Mouse (Mus musculus): ENCODE results near the gene Ugt1a5.

Gene Ugt1a5

GRCm38 (mm10) chr1:88261706-88262105 lies 95.9 kb downstream of the Ugt1a5 start:
- CTCF ChIA-PET = interaction anchor here (1.2 kb wide), 1 partner anchor 9 kb away, joined by 3 read pairs; no protein-coding TSS in a partner anchor

DNA sequence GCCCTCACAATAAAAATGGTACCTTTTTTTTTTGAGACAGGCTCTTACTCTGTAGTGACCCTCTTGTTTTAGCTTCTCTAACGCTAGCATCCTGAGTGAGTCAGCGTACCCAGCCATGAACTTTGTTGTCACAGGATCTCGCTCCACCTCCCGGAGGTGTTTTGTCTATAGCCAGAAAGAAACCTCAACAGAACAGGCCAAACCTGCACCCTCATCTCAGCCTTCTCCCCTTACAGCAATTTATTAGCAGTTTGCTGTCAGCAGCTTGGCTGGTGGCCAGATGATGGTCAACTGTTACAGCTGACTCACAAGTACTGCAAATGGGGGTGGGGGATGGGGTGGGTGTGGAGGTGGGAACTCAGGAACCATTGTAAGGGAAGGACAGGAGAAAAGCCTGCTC lies 96.4 kb downstream of the Ugt1a5 start:
- CTCF ChIA-PET = interaction anchor here (1.2 kb wide), 1 partner anchor 9 kb away, joined by 3 read pairs; no protein-coding TSS in a partner anchor

DNA sequence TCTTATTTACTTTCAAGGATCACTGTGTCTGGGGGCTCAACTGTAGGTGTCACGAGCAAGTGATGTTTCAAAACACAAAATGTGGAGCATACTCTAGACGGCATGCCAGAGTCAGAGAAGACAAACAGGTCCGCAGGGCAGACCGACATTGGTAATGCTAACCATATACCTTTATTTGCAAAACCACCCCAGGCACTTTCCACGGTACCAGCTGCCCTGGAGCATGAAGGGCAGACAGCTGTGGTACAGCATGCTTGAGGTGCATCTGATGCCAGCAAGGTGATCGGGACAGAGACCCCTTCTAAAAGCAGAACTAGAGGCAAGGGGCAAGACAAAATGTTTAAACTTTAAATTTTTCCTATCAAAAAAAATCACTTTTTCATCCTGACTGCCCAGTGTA lies 97.1 kb downstream of the Ugt1a5 start:
- CTCF ChIA-PET = interaction anchor here (1.2 kb wide), 1 partner anchor 10 kb away, joined by 3 read pairs; no protein-coding TSS in a partner anchor

- CTCF ChIA-PET = no interaction called here
Observed at GRCm38 (mm10) chr1:88263778-88264177, 98.0 kb downstream of the Ugt1a5 start.

GRCm38 (mm10) chr1:88264237-88264868 lies 98.5 kb downstream of the Ugt1a5 start:
- CTCF ChIA-PET = interaction anchor here (0.6 kb wide), 1 partner anchor 1007 kb away, joined by 4 read pairs; no protein-coding TSS in a partner anchor

- CTCF ChIA-PET = interaction anchor here (0.6 to 2.1 kb wide), 2 partner anchors 10 to 1007 kb away, joined by 4 to 12 read pairs; no protein-coding TSS in a partner anchor
Observed at GRCm38 (mm10) chr1:88264869-88265240, 99.0 kb downstream of the Ugt1a5 start.

- CTCF ChIA-PET = interaction anchor here (2.1 kb wide), 1 partner anchor 9 kb away, joined by 12 read pairs; no protein-coding TSS in a partner anchor
Observed at GRCm38 (mm10) chr1:88266123-88266522, 100.3 kb downstream of the Ugt1a5 start.

DNA sequence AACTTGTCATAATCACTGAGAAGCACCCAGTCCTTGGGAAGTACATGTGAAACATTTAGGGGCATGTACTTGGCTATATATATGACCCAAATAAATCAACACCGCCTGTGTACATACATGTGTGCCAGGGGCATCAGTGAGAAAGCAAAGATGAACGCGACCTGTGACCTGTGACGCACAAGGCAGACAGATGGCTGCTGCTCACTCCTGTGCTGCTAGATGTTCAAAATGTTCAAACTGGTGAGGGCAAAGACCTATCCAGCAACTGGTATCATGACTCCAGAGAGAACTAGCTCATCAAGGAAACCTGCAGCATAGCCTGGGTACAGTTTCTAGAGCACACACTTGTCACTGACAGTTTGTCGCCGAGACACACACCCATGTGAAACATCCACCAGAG lies 101.7 kb downstream of the Ugt1a5 start:
- CTCF ChIA-PET = no interaction called here

- CTCF ChIA-PET = no interaction called here
Observed at GRCm38 (mm10) chr1:88268070-88268469, 102.3 kb downstream of the Ugt1a5 start.
